Mouse (Mus musculus) left cerebral cortex, postnatal 25 days (tissue): ENCODE measurements around the gene Eif2ak3. TPM values are rescaled to one million over a fixed set of nuclear protein-coding genes. Genes with fewer than 3 reads are reported as not detected.

Source experiments
- DNase-seq, 2 experiments: peaks; one replicate each; pipeline ENCODE4 v3.0.0; 2022; ENCODE audit warnings: low spot score in 2 of 2, mixed read lengths in 1 of 2
- intact Hi-C: fragments of 180-260 bp; cut with DNase I; formaldehyde crosslinking; loops from one replicate; pipeline ENCODE4 v1.15.1; 2025
- total RNA-seq, 2 experiments: library from RNA; stranded (reverse); gene quantifications; 2 replicates each; pipeline ENCODE4 v1.2.3; 2021

Eif2ak3 gene
- total RNA-seq, 2 experiments from 2014 or later, result 21.2 to 23.1 TPM

DNA sequence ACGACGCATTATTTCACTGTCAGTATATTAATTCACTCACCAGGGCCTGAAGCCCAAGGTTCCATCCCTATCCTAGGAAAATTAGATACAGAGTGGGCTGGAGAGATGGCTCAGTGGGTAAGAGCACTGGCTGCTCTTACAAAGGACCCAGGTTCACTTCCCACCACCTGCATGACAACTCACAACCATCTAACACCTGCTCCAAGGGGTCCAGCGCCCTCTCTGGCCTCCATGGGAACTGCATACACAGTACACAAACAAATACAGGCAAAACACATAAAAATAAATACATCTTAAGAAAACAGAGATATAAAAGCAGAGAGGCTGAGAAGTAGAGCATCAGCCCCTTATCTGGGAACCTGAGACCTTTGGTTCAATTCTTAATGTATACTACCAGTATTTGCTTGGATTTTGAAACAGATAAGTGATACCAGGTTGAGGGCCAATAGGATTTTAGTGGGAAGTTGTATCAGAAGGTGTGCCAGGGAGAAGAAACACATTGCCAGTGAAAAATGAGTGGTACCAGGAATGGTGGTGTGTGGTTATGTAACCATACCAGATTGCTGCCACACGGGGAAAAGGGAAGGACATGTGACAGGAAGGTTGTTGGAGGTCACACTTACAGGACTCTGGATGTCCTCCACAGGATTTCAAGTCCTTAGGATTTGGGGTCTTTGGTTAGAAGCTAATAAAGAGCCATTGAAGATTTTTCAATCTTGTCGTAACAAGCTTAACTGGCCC is 29.9 kb downstream of the Eif2ak3 start:
- no peak for DNase-seq
- intact Hi-C loops, result no loop called here

DNA sequence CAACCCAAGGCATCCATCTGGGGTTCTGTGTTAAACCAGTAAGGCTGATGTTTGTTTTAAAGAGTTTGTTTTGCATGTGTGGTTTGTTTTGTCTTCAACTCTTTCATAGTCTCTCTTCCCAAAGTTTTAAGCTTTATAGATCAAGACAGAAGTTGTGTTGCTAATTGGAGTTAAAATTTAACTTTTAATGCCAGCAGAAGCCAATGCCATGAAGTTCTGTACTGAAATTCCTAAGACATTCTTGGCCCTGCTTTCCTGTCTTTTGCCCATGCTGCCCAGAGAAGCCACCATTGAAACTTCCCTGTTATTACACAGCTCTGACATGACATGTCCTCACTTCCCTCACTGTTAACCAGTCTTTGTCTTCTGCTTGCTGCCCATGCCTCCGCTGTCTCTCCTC is 30.7 kb downstream of the Eif2ak3 start:
- DNase-seq, result no peak
- intact Hi-C loops, result no loop called here

DNA sequence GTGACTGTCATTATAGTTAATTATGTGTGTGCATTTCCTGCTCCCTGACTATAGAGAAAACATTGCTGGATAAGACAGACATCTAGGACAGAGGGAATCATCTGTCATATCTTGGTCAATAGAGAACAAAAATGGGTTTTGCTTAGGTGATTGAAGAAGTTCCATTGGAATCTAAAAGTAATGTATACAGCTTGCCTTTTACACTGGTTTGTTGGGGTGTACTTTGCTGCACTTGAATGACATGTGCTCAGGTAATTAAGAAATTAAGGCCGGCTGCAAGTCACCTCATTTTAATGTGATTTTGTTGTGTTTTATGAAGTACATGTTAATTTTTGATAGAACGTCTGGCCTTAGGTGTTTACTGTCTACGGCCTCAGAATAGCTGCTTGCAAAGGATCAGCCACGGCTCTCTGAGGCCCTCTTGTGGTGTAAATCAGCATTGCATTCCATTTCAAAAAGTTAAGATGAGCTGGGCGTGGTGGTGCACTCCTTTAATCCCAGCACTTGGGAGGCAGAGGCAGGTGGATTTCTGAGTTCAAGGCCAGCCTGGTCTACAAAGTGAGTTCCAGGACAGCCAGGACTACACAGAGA is 36.5 kb downstream of the Eif2ak3 start:
- DNase-seq, result peak; percentile 83 to 89
- intact Hi-C loops, result loop anchor here (1.0 to 5.0 kb wide), 2 partner anchors 39 to 69 kb away; partner anchors contain the start of gene Eif2ak3

DNA sequence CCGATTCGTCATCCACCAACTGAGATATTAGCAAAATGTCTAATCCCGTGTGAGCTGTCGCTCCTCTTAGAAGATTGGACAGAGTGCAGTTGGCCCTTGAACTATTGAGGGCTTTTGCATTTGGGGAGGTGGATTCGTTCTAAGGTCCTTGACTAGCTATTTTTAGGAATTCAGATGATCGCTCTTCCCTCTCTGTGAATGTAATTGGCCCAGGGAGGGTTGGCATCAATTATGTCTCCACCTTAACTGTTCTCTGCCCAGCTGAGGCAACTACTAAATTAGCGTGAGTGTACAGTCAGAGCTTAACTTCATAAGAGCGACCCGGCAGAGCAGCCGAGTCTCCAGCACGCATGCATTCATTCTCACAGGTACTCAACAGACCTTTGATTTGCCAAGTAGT is 43.7 kb downstream of the Eif2ak3 start:
- intact Hi-C loops, result no loop called here
- no peak for DNase-seq

DNA sequence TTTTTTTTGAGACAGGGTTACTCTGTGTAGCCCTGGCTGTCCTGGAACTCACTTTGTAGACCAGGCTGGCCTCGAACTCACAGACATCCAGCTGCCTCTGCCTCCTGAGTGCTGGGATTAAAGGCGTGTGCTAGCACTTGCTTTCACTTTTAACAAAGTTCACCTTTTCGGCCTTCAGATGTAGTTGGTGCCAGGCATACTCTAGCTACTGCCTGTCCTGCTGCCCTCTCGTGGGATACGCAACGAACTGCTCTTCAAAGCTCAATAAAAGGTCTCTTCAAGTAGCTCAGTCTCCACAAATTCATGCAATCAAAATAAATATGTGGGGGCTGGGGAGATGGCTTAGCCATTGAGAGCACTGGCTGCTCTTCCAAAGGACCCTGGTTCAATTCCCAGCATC is 53.9 kb downstream of the Eif2ak3 start:
- intact Hi-C loops, result no loop called here
- DNase-seq, result no peak

DNA sequence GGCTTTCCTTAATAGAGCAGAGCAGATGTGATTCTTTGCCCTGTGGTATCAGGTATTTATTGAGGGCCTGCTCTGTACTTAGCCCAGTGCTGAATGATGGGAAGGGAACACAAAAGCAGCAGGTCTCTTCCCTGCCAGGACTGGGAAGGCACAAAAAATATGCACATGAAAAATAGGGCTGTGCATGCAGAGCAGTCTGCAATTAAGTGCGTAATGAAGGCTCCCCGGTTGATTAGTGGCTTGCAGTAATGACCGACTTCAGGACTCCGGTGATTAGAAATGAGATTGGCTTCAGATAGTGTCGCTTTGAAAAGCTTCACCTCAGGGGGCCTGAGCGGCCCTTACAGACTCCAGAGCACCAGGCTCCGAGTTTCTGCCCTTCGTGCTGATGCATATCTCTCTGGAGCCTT is 55.3 kb downstream of the Eif2ak3 start:
- DNase-seq, result no peak
- intact Hi-C loops, result no loop called here

DNA sequence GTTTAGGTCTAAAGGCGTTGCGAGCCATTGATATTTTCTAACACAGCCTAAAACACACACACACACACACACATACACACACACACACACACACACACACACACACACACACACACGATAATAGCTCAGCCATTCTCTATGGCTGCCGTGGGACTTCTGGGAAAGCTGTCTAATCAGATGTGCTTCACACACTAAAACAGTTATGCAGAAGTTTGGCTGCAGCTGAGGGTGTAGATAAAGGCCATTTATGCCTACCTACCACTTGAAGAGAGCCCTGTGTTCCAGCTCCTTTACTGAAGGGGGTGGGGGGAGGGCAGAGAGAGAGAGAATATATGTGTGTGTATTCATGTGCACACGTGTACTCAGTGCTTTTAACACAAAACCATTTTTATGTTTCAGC is 59.4 kb downstream of the Eif2ak3 start:
- DNase-seq, result no peak
- intact Hi-C loops, result no loop called here

DNA sequence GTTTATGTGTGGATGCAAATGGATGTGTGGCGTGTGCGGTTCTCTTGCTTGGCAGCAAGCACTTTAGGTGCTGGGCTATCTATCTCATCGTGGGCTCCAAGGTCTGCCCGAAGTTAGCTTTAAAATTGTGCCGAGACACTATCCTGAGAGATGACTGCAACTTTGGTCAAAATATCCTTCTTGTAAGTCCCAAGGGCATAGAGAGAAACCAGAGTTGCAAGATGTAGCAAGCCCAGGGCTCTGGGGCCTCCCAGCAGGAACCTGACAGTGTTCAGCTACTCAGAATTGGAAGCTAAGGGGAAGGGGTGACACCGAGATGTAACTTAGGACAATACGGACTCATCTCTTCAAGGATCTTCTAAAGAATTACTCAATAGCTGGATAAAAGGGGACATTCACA is 65.3 kb downstream of the Eif2ak3 start:
- intact Hi-C loops, result no loop called here
- no peak for DNase-seq

DNA sequence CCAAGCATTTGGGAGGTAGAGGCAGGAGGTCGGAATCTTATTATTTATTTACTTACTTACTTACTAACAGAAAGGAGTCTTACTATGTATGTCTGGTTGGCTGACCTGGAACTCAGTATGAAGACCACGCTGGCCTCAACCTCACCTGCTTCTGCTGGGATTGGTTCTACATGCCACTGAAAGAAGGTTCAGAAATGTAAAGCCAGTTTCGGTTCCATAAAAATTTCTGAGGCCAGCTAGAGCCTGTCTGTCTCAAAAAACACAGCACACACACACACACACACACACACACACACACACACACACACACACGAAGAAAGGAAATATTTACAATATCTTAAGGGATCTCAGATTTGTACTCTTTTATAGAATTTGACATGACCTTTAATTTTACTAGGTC is 66.0 kb downstream of the Eif2ak3 start:
- intact Hi-C loops, result no loop called here
- DNase-seq, result no peak

DNA sequence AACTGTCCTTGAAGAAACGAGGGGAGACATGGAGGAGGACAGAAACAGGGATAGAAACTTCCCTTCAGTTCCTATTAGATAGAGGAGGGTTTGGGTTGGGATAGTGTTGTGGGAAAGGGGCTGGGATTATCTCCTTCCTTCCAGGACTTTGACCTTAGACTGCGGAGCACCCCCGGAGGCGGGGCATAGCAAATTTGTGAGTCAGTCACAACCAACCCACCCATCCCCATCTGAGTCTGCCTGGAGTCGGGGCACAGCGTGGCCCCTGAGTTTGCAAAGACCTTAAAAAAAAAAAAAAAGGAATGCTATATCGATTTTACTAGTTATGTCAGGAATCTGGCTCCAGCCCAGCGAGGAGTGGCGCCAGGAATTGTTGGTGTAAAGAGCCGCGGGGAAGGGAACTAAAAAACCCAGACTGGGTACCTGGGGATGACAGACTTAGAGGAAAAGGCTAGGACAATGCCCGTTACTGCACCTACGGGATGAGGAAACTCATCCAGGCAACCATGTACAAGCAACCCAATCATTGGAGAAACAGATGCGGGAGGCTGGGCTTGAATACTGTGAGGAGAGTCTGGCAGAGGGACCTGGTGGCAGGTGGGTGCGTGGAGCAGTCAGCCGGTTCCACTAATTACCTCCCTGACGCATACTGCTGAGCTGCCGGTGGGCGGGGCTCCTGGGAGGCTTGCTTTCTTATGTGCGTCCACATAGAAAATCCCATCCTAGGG is 67.5 kb downstream of the Eif2ak3 start:
- intact Hi-C loops, result no loop called here
- DNase-seq, result peak; percentile 45 to 65

DNA sequence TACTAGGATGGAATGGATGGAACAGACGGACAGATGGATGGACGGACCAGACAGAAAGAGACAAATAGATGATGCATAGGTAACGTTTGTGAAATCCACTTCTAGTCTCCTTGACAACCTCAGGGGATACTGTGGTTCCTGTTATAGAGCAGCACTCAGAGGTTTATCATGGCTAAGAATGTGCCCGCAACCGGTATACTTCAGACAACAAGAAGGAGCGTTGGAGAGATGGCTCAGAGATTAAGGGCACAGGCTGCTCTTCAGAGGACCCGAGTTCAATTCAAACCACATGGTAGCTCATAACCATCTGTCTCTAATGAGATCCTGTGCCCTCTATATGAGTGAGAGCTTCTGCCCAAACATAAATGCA is 68.1 kb downstream of the Eif2ak3 start:
- intact Hi-C loops, result no loop called here
- DNase-seq, result no peak

DNA sequence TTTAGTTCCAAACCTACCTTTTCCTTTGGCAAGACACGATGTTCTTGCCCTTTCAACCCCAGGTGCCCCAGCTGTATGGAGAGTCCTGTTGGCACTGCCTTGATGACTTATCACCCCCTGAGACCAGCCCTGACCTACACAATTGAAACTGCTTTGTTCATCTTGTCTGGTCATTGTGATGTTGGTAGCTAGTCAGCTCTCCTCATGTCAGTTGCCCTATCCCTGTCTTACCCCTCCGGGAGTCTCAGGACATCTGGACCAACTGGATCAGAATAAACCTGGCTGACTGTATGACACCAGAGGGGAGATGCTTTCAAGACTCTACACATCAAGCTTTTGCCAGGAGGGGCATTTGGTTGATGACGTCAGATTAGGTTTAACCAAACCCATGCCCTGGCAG is 74.5 kb downstream of the Eif2ak3 start, which contains the start of gene Tex37:
TSS of gene Tex37 (minus strand) at position 101 of the 400 bp plus-strand sequence.
- no peak for DNase-seq
- intact Hi-C loops, result no loop called here

DNA sequence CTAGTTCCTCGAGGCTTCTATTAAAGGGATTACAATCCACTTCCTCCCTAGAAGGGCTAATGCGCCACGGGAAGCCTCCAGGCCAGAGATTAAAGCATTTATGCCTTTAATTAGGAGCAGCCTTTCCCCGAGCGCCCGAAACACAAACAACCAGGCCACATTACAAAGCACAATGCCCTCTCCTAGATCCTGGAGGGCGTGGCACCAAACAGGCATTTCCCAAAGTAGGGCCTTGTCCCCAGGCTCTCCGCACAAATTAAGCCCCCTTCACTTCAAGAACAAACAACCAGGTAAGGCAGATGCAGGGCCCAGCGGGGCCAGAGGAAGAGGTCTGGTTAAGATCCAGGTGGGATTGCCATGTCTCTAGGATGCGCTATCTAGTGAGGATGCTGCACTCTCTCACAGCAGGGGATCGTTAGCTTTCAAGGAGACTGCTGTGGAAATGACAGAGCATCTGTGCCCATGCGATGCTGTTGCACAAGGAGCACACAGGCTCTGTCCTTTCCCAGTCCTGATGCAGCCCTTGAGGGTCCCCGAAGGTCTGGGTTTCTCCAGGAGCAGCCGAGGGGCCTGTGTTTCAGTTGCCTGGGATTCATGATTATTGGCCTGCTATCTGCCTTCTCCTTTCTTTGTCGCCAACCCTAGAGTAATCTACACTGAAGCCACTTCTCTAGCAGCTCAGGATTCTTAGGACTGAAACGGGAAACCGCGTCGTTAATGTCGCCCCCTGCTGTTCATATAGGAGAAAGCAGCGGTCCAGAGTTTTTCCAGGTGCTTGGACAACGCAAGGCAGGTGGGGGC is 77.2 kb downstream of the Eif2ak3 start:
- intact Hi-C loops, result loop anchor here (2.0 kb wide), 1 partner anchor 117 kb away; no protein-coding TSS in a partner anchor
- peak; percentile 55 to 64 for DNase-seq

DNA sequence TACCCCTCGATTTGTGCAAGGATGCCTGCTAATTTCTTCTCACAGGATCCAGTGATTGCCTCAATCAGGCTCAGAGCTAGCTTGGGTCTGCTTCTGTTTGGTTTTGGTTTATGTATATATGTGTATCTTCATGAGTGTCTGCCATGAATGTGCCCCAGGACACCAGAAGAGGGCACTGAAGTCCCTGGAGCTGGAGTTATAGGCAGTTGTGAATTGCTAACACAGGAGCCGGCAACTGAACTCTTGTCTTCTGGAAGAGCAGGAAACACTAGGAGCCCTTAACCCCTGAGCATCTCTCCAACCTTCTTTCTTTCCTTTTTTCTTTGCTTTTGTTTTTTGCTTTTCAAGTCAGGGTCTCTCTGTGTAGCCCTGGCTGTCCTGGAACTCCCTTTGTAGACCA is 87.5 kb downstream of the Eif2ak3 start:
- DNase-seq, result no peak
- intact Hi-C loops, result no loop called here

DNA sequence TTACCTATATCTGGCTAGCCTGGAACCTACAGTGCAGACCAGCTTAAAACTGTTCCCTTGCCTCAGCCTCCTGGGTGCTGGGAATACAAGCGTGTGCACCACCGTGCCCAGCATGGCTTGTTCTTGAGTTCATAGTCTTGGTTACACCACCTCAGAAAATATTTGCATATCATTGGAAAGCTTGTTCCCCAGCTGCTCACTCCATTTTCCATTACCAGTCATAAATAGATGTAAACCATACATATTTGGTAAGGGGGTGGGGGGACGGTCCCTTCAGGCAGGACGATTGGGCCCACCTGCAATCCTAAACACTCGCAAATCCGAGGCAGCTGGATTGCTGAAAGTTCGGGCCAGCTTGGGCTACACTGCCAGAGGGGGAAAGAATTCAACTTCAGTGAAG is 109.0 kb downstream of the Eif2ak3 start:
- no peak for DNase-seq
- intact Hi-C loops, result no loop called here

DNA sequence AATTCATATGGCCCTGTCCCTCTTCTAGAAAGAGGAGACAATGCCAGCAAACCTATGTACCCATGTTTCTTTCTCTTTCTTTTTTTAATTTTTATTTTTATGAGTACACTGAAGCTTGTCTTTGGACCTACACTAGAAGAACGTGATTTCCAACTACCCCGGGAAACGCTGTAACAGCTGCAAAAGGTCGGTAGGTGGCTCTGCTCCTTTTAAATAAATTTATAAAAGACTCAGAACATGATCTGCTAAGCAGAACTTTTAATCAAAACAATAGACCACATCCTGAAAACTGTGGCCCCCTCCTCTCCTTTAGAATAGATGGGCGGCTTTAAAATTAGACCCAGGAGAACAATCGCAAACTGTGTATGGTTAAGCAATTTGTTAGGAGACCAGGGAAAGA is 109.7 kb downstream of the Eif2ak3 start:
- peak in 1 of 2 experiments; percentile 33 for DNase-seq
- intact Hi-C loops, result loop anchor here (2.0 kb wide), 1 partner anchor 173 kb away; no protein-coding TSS in a partner anchor
